Mouse (Mus musculus) erythroblast, embryonic 14.5 days (primary cell): ENCODE data around the gene Clcnkb. TPM values are rescaled to one million over a fixed set of nuclear protein-coding genes. Genes with fewer than 3 reads are reported as not detected.

ENCODE experiments used
- H3K27me3 ChIP-seq: 2 replicates; pipeline ENCODE4 v1.6.1; 2012; ENCODE audit warnings: inconsistent platforms; ENCODE audit not compliant: control insufficient read depth
- H3K36me3 ChIP-seq: 2 replicates; pipeline ENCODE4 v1.6.1; 2012; ENCODE audit warnings: mild to moderate bottlenecking, inconsistent platforms; ENCODE audit not compliant: control insufficient read depth
- H3K4me1 ChIP-seq: 2 replicates; pipeline ENCODE4 v1.6.1; 2012; ENCODE audit warnings: inconsistent platforms; ENCODE audit not compliant: control insufficient read depth
- H3K4me3 ChIP-seq: replicated peaks from 2 replicates; pipeline ENCODE3; 2012; ENCODE audit warnings: moderate library complexity, mild to moderate bottlenecking, inconsistent platforms
- H3K9me3 ChIP-seq: 2 replicates; pipeline ENCODE4 v1.6.1; 2012; ENCODE audit warnings: low read length, inconsistent platforms, mixed read lengths; ENCODE audit not compliant: control insufficient read depth
- GATA1 ChIP-seq: IDR thresholded peaks from 2 replicates; pipeline ENCODE4 v1.6.1; 2012; ENCODE audit warnings: low read length, inconsistent platforms, mixed read lengths
- TAL1 ChIP-seq: IDR thresholded peaks from 3 replicates; pipeline ENCODE4 v1.6.1; 2012; ENCODE audit warnings: low read length, inconsistent platforms, mixed read lengths
- polyA plus RNA-seq: library from polyadenylated mRNA; stranded (reverse); fragments of >175 nt; gene quantifications from 2 replicates; pipeline ENCODE4 v1.2.3, GENCODE M21; 2012

Clcnkb gene
- polyA plus RNA-seq, 1 experiment, result not detected

DNA sequence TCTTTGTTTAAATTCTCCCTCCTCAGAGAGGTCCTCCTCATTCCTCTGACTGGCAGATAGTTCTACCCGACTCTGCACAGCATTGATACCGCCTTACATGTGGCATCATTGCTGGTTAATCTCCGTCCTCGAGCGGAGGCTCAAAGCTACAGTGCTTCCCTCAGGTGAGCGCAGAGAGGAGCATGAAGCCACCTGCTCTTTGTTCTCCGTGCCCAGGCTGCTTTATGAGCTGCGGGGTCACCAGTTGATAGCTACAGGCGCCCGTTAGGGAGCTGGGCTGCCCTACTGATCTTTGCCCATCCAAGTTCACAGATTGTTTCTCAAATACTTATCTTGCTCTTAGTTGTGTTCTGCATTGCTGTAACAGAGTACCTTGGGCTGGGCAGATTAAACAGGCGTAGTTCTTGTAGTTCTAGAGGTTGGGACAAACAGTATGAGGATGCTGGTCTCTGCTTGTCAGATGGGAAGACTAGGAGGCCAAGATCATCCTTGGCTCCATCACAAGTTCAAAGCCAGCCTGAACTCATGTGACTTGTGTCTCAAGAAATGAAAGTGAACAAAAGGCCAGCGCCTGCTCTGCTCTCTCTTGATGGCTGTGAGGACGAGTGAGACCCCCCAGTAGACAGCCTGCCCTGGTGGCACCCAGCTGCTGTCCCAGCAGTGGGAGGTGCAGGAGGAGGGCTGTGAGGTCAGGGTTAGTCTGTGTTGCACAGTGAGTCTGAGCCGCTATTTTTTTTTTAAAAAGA, 40.6 kb upstream of the Clcnkb start:
- no peak overlapping the region for H3K4me3 ChIP-seq
- H3K36me3 ChIP-seq, result peaks cover 28% of the 10 kb centered on the region
- no peaks in the 10 kb centered on the region for H3K9me3 ChIP-seq
- no peak for TF ChIP-seq TAL1
- no peak for TF ChIP-seq GATA1
- H3K27me3 ChIP-seq, result no peaks in the 10 kb centered on the region
- H3K4me1 ChIP-seq, result peaks cover 2% of the 10 kb centered on the region; the same call in 1 of the 2 replicates

DNA sequence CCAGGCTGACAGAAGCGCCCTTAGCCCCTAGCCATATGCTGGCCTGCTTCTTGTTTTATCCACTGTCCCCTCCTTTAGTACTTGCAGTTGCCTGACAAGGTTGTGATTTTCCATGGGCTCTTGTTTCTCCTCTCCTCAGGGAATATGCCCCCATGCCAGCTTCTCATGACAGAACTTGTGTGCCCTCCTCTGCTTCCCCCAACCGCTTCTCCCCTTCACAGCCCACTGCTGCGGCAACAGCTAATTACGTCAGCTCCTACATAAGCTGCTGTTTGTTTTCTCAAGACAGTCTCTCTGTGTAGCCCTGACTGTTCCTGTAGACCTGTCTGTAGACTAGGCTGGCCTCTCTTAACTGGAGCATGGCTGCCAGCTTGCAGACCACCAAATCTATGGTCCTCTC, 39.7 kb upstream of the Clcnkb start:
- Histone ChIP-seq H3K27me3 (no peaks in the 10 kb centered on the region), H3K36me3 (peaks cover 26% of the 10 kb centered on the region), H3K9me3 (no peaks in the 10 kb centered on the region), H3K4me1 (peaks cover 2% of the 10 kb centered on the region; the same call in 1 of the 2 replicates), H3K4me3 (no peak overlapping the region)
- TF ChIP-seq GATA1 (no peak), TAL1 (no peak)

DNA sequence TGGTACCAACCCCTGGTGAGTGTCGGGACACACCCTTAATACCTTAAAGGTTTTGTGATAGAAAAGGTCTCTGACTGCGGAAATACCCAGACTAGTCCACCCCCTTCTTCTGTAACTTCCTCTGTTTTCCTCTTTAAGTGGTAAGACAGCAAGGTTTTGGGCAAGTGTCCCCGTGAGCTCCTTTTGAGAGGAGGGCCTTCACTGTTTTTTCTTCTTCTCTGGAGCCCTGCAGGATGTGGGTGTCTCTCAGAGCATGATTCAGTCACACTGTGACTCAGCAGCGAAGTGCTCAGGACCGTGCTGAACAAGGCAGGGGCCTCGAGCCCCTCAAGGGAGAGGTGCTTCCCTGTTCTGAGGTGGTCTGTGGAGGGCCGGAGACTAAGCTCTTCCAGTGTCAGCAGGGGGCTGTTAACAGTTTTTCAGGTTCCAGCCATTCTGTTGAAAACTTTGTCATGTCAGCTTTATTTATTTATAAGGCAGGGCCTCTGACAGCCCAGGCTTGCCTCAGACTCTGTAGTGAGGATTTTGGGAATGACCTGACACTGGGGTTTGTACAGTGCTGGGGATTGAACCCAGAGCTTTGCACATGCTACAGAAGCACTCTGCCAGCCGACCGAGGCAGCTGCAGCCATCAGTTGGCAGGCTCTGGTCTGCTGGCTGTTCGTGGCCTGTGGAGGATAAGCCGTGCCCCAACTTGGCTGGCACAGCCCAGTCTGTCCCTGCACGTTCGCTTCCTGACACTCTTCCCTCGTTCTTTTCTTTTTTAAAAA, 39.0 kb upstream of the Clcnkb start:
- H3K4me3 ChIP-seq, result no peak overlapping the region
- H3K4me1 ChIP-seq, result peaks cover 3% of the 10 kb centered on the region; the same call in 1 of the 2 replicates
- H3K9me3 ChIP-seq, result no peaks in the 10 kb centered on the region
- H3K36me3 ChIP-seq, result peaks cover 25% of the 10 kb centered on the region
- no peak for TF ChIP-seq GATA1
- no peak for TF ChIP-seq TAL1
- no peaks in the 10 kb centered on the region for H3K27me3 ChIP-seq

DNA sequence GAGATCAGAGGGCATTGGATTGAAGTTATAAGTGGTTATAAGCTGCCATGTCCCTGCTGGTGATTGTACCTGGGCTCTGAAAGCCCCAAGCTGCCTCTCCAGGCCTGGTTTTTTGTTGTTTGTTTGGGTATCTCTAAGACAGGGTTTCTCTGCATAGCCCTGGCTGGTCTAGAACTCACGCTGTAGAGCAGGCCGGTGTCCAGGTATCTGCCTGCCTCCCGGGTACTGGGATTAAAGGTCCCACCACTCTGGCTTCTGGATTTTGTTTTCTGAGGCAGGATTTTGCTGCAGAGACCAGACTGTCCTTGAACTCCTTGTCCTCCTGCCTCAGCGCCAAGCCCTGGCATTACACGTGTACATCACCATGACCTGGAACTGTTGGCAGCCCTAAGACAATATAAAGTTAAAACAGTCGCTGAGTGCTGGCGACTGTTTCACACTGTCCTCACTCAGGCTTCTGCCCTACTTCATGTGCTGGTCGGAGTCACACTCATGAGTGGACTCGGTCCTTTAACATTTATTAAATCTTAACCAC, 36.2 kb upstream of the Clcnkb start:
- Histone ChIP-seq H3K27me3 (no peaks in the 10 kb centered on the region), H3K36me3 (peaks cover 41% of the 10 kb centered on the region), H3K4me3 (no peak overlapping the region), H3K9me3 (no peaks in the 10 kb centered on the region), H3K4me1 (peaks cover 1% of the 10 kb centered on the region; the same call in 1 of the 2 replicates)
- TF ChIP-seq GATA1 (no peak), TAL1 (no peak)

DNA sequence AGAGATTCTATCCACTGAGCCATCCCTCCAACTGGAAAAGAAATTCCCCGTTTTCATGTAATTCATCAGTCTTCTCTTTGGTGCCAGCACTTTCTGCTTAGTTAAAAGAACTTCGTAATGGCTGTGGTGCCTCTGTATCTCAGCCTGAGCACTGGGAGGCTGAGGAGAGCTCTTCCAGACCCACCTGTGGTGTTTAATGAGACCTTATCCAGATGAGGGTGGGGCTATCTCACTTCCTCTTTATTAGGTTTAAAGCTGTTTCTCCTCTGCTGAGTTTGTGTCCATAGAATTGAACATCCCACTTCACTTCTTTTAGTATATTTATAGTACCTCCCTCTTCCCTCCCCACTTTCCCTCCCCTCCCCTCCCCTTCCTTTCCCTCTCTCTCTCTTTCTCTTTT, 35.4 kb upstream of the Clcnkb start:
- H3K9me3 ChIP-seq, result no peaks in the 10 kb centered on the region
- no peak overlapping the region for H3K4me3 ChIP-seq
- peaks cover 4% of the 10 kb centered on the region for H3K4me1 ChIP-seq
- H3K36me3 ChIP-seq, result peaks cover 43% of the 10 kb centered on the region
- no peaks in the 10 kb centered on the region for H3K27me3 ChIP-seq
- TF ChIP-seq TAL1 (no peak), GATA1 (no peak)

DNA sequence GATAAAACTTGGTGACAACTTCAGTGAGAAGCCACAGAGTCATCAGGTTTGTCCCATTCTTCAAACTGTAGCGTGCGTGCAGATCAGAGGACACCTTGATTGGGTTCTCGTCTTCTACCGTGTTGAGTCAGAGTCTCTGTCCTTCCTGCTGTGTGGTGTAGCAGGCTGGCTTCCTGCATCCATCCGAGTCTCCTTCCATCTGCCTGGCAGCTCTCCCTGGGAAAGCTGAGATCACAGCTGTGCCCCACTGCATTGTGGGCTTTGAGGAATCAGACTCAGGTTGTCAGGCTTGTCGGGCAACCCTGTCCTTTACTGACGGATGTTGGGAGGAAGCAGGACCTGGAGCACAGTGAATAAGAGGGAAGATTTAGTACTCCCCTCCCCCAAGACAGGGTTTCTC, 30.4 kb upstream of the Clcnkb start:
- H3K4me3 ChIP-seq, result no peak overlapping the region
- peaks cover 24% of the 10 kb centered on the region for H3K36me3 ChIP-seq
- no peak for TF ChIP-seq TAL1
- no peak for TF ChIP-seq GATA1
- H3K27me3 ChIP-seq, result no peaks in the 10 kb centered on the region; the same call in 1 of the 2 replicates
- H3K9me3 ChIP-seq, result no peaks in the 10 kb centered on the region
- peaks cover 28% of the 10 kb centered on the region for H3K4me1 ChIP-seq

DNA sequence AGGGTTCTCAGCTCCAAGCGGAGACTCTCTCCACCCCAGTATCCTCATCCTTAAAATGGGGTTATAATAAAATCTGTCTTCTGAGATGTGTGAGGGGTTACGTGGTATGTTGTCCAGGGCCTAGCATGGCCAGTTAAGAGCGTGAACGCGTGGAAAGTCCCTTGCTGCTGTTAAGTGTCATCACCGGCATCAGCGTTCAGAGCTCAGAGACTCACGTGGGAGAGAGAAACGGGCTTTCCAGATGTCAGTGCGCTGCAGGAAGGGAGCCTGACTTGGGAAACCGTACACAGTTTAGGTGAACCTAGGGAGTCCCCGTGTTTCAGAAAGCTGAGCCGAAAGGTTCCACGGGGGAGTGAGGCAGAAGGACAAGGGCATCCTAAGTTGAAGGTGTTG, 29.5 kb upstream of the Clcnkb start:
- peaks cover 28% of the 10 kb centered on the region for H3K4me1 ChIP-seq
- no peaks in the 10 kb centered on the region for H3K9me3 ChIP-seq
- H3K36me3 ChIP-seq, result peaks cover 24% of the 10 kb centered on the region
- no peak for TF ChIP-seq GATA1
- no peak for TF ChIP-seq TAL1
- peak overlapping the region; percentile 95 for H3K4me3 ChIP-seq
- H3K27me3 ChIP-seq, result no peaks in the 10 kb centered on the region; the same call in 1 of the 2 replicates

DNA sequence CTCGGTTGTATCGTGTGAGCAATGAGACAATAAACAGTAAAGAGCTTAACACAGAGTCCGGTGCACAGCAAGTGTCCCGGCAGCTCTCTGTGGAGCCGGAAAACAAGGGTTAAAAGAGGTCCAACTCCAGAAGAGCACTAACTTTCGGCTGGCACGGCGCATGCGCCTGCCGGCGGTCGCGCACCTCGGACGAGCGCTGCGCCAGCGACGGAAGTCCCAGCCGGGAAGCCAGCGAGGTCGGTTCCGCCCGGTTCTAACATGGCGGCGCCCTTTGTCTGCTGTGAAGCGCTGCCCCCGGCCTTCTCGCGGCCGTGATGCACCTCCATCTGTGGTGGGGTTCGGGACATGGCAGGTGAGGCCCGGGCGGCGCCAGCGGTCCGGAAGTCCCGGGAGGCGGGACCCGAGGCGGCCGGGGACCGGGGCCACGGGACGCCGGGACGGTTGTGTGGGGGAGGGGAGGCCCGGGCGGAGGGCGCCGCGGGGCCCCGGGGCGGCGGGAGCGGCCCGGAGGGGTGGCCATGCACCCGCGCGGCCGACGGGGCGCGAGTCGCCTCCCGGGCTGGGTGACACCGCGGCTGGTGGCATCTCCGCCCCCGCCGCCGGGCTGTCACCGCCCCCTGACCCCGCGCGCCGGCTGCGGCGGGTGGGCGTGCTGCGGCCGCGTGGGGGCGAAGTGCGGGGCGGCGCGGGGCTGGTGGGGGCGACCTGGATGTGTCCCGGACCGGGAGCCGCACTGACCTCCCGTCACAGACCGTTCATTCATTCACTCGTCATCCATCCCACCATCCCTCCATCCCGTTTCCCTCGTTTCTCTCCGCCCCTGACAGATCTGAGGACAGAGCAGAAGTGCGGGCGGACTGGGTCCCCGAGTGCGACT, 28.9 kb upstream of the Clcnkb start, which contains the start of gene Zbtb17:
Gene Zbtb17 (plus strand): TSS at position 204 of the 877 bp plus-strand sequence.
- Histone ChIP-seq H3K4me3 (peak within 1 kb of the TSS; percentile 95), H3K27me3 (no peaks in the 10 kb centered on the region; the same call in 1 of the 2 replicates), H3K4me1 (peaks cover 27% of the 10 kb centered on the region), H3K36me3 (peaks cover 21% of the 10 kb centered on the region), H3K9me3 (no peaks in the 10 kb centered on the region)
- TF ChIP-seq TAL1 (no peak), GATA1 (no peak)
